Mouse (Mus musculus) 3T3-L1 (cell line): ENCODE measurements at regions not wholly inside any gene's neighbourhood (a gene's known extent, or its start where the extent isn't known, plus 50 kb on each side); places are given as distances from the start of the nearest gene placed in this dataset.

Experiments
- DNase-seq: peaks from one replicate; pipeline ENCODE4 v3.0.0-alpha.2; 2015; ENCODE audit warnings: low read depth, low spot score

GRCm38 (mm10) chr3:50887002-50887401 is 337.2 kb upstream of the Noct start:
- DNase-seq, result no peak

- DNase-seq, result no peak
Observed at GRCm38 (mm10) chr3:50888571-50889210, 335.6 kb upstream of the Noct start.

GRCm38 (mm10) chr3:50890537-50890936 is 333.7 kb upstream of the Noct start:
- no peak for DNase-seq

GRCm38 (mm10) chr3:50898179-50898578 is 326.1 kb upstream of the Noct start:
- no peak for DNase-seq

GRCm38 (mm10) chr3:50899830-50900350 is 324.4 kb upstream of the Noct start:
- no peak for DNase-seq

GRCm38 (mm10) chr3:50900566-50900965 is 323.7 kb upstream of the Noct start:
- DNase-seq, result no peak

- no peak for DNase-seq
Observed at GRCm38 (mm10) chr3:50901321-50901720, 322.9 kb upstream of the Noct start.

GRCm38 (mm10) chr3:50902933-50903332 is 321.3 kb upstream of the Noct start:
- no peak for DNase-seq

GRCm38 (mm10) chr3:50904716-50905116 is 319.5 kb upstream of the Noct start:
- DNase-seq, result no peak

GRCm38 (mm10) chr3:50905274-50905992 is 318.8 kb upstream of the Noct start:
- DNase-seq, result no peak

- peak; percentile 86 for DNase-seq
Observed at GRCm38 (mm10) chr3:50905993-50906831, 318.0 kb upstream of the Noct start.

GRCm38 (mm10) chr3:50912980-50913518 is 311.2 kb upstream of the Noct start:
- no peak for DNase-seq

GRCm38 (mm10) chr3:50914866-50915365 is 309.3 kb upstream of the Noct start:
- no peak for DNase-seq

GRCm38 (mm10) chr3:50916305-50916854 is 307.9 kb upstream of the Noct start:
- DNase-seq, result peak; percentile 19

GRCm38 (mm10) chr3:50922347-50922746 is 301.9 kb upstream of the Noct start:
- no peak for DNase-seq

- DNase-seq, result no peak
Observed at GRCm38 (mm10) chr3:50922832-50923231, 301.4 kb upstream of the Noct start.

GRCm38 (mm10) chr3:50923327-50923726 is 300.9 kb upstream of the Noct start:
- no peak for DNase-seq

- no peak for DNase-seq
Observed at GRCm38 (mm10) chr3:50927318-50927717, 296.9 kb upstream of the Noct start.

GRCm38 (mm10) chr3:50929013-50929412 is 295.2 kb upstream of the Noct start:
- peak; percentile 27 for DNase-seq

GRCm38 (mm10) chr3:50932397-50933089 is 291.7 kb upstream of the Noct start:
- DNase-seq, result peak; percentile 6

- no peak for DNase-seq
Observed at GRCm38 (mm10) chr3:50933090-50933443, 291.2 kb upstream of the Noct start.
